Mouse (Mus musculus) liver, postnatal 0 days (tissue): ENCODE results near the gene Rnaseh1.

ENCODE experiments used
- CTCF ChIP-seq: sonication (generic); IDR thresholded peaks from 2 replicates; pipeline ENCODE4 v1.5.1; 2016; ENCODE audit warnings: antibody characterized with exemption, low read depth
- EP300 ChIP-seq: IDR thresholded peaks from 2 replicates; pipeline ENCODE4 v1.6.1; 2016; ENCODE audit warnings: antibody characterized with exemption, low read depth, mild to moderate bottlenecking

DNA sequence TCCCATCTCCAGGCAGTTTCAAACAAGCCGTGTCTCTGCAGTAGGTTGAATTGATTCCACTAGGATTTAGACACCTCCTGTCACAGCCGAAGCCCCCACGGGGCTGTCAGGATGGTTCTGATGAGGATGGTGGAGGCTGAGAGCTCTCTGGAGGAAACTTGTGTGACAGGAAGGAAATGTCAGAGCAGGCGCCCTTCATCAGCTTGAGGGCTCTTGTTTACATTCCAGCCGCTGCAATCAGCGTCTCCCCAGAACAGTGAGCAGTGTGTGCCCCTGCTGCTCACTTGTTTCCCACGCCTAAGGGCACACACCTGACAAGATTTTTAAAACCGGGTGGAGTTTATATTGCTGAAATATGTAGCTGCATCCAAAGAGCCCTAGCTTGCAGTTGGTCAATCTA is 17.9 kb downstream of the Rnaseh1 start:
- TF ChIP-seq EP300, result no peak
- TF ChIP-seq CTCF, result no peak
